Mouse (Mus musculus) hindbrain, embryonic 15.5 days (tissue): Measurements from ENCODE around the gene Pigl. TPM values are rescaled to one million over a fixed set of nuclear protein-coding genes. Genes with fewer than 3 reads are reported as not detected.
"Not testable (repeated sequence)": the region's sequence is repeated elsewhere in the genome, so short reads cannot be mapped to it uniquely, and the experiment has no call there.

ENCODE experiments used
- ATAC-seq: fragments of 200-750 bp; cut with Nextera tagmentation; 2 replicates; pipeline ENCODE4 v1.8.0; 2017; ENCODE audit warnings: low read depth, moderate number of reproducible peaks, moderate TSS enrichment; ENCODE audit not compliant: low FRiP score
- H3K27ac ChIP-seq: fragments of 300-500 bp; sonication (generic); replicated peaks from 2 replicates; pipeline ENCODE4 v1.5.1; 2015; ENCODE audit warnings: mild to moderate bottlenecking, inconsistent platforms
- H3K27me3 ChIP-seq: fragments of 300-500 bp; sonication (generic); 2 replicates; pipeline ENCODE4 v1.6.1; 2015; ENCODE audit warnings: control low read depth, inconsistent platforms
- H3K36me3 ChIP-seq: fragments of 300-500 bp; sonication (generic); 2 replicates; pipeline ENCODE4 v1.6.1; 2015; ENCODE audit warnings: control low read depth, inconsistent platforms
- H3K4me1 ChIP-seq: fragments of 300-500 bp; sonication (generic); replicated peaks from 2 replicates; pipeline ENCODE4 v1.6.1; 2015; ENCODE audit warnings: control low read depth, inconsistent platforms
- H3K4me2 ChIP-seq: fragments of 300-500 bp; sonication (generic); 2 replicates; pipeline ENCODE4 v1.6.1; 2015; ENCODE audit warnings: moderate library complexity, mild to moderate bottlenecking, inconsistent platforms
- H3K4me3 ChIP-seq: fragments of 300-500 bp; sonication (generic); 2 replicates; pipeline ENCODE4 v1.5.1; 2015; ENCODE audit warnings: mild to moderate bottlenecking, inconsistent platforms
- H3K9ac ChIP-seq: fragments of 300-500 bp; sonication (generic); 2 replicates; pipeline ENCODE4 v1.6.1; 2015; ENCODE audit warnings: inconsistent platforms
- H3K9me3 ChIP-seq: fragments of 300-500 bp; sonication (generic); 2 replicates; pipeline ENCODE4 v1.6.1; 2016; ENCODE audit warnings: control low read depth, inconsistent platforms
- WGBS: fragments of 180-500 bp; shearing (Covaris S2); methylation state at CpG from one replicate; pipeline ENCODE4 v1.1.7; 2015; 5-methylcytosine and 5-hydroxymethylcytosine counted together
- polyA plus RNA-seq: library from polyadenylated mRNA; unstranded; fragments of >200 nt; fragmentation: Nextera tagmentation; extraction: Ambion mirVana; gene quantifications from 2 replicates; pipeline ENCODE4 v1.2.1, GENCODE M21; 2015

Gene Pigl
- polyA plus RNA-seq, 1 experiment from 2014 or later: 11.0 TPM

- Histone ChIP-seq H3K4me2 (peak overlapping the region; percentile 83), H3K4me3 (peak overlapping the region; percentile 57), H3K27ac (peak overlapping the region; percentile 95), H3K4me1 (peaks cover 24% of the 10 kb centered on the region), H3K27me3 (no peaks in the 10 kb centered on the region), H3K9me3 (no peaks in the 10 kb centered on the region), H3K9ac (peak overlapping the region; percentile 93), H3K36me3 (no peaks in the 10 kb centered on the region)
- ATAC-seq: peak; percentile 81
- WGBS: under 1% methylated on average over 40 of the region's 42 CpGs
Observed at GRCm38 (mm10) chr11:62456483-62457172, 1.6 kb upstream of the Pigl start.

GRCm38 (mm10) chr11:62457241-62457890 is 894 bp upstream of the Pigl start:
- H3K4me1 ChIP-seq: peaks cover 24% of the 10 kb centered on the region
- no peaks in the 10 kb centered on the region for H3K27me3 ChIP-seq
- peak overlapping the region; percentile 93 for H3K9ac ChIP-seq
- 0% methylated on average over 64 of the region's 73 CpGs for WGBS
- H3K27ac ChIP-seq: peak overlapping the region; percentile 95
- no peaks in the 10 kb centered on the region for H3K36me3 ChIP-seq
- peak overlapping the region; percentile 83 for H3K4me2 ChIP-seq
- ATAC-seq: peak; percentile 94
- peak overlapping the region; percentile 57 for H3K4me3 ChIP-seq
- no peaks in the 10 kb centered on the region for H3K9me3 ChIP-seq

- peak overlapping the region; percentile 93 for H3K9ac ChIP-seq
- no peak; the same call in 1 of the 2 replicates for ATAC-seq
- H3K9me3 ChIP-seq: no peaks in the 10 kb centered on the region
- H3K4me2 ChIP-seq: peak overlapping the region; percentile 83
- peak overlapping the region; percentile 95 for H3K27ac ChIP-seq
- H3K36me3 ChIP-seq: no peaks in the 10 kb centered on the region
- peak overlapping the region; percentile 57 for H3K4me3 ChIP-seq
- peaks cover 24% of the 10 kb centered on the region for H3K4me1 ChIP-seq
- H3K27me3 ChIP-seq: no peaks in the 10 kb centered on the region
- WGBS: under 1% methylated on average over 18 of the region's 18 CpGs
Observed at GRCm38 (mm10) chr11:62457891-62458270, 379 bp upstream of the Pigl start.

GRCm38 (mm10) chr11:62458780-62459179 is 520 bp downstream of the Pigl start:
- Histone ChIP-seq H3K27ac (peak overlapping the region; percentile 95), H3K27me3 (no peaks in the 10 kb centered on the region), H3K9ac (peak overlapping the region; percentile 93), H3K9me3 (no peaks in the 10 kb centered on the region), H3K36me3 (no peaks in the 10 kb centered on the region), H3K4me2 (peak overlapping the region; percentile 83), H3K4me3 (peak overlapping the region; percentile 57), H3K4me1 (peaks cover 24% of the 10 kb centered on the region)
- 2% methylated on average over 9 of the region's 9 CpGs for WGBS
- ATAC-seq: no peak

- not testable (repeated sequence) for ATAC-seq, H3K9ac ChIP-seq, H3K27ac ChIP-seq, H3K4me3 ChIP-seq, H3K36me3 ChIP-seq, H3K27me3 ChIP-seq, H3K4me2 ChIP-seq, H3K9me3 ChIP-seq
- WGBS: 97% methylated on average over 1 of the region's 1 CpGs
- peaks cover 12% of the 10 kb centered on the region for H3K4me1 ChIP-seq
Observed at GRCm38 (mm10) chr11:62462529-62462928, 4.3 kb downstream of the Pigl start.

GRCm38 (mm10) chr11:62463225-62463915 is 5.1 kb downstream of the Pigl start:
- Histone ChIP-seq H3K4me3 (no peak overlapping the region), H3K9me3 (no peaks in the 10 kb centered on the region), H3K4me1 (peaks cover 12% of the 10 kb centered on the region), H3K36me3 (no peaks in the 10 kb centered on the region), H3K27ac (no peak overlapping the region), H3K27me3 (no peaks in the 10 kb centered on the region), H3K9ac (no peak overlapping the region), H3K4me2 (no peak overlapping the region)
- no peak for ATAC-seq
- 60% methylated on average over 2 of the region's 2 CpGs for WGBS

GRCm38 (mm10) chr11:62464696-62465095 is 6.4 kb downstream of the Pigl start:
- Histone ChIP-seq H3K27me3 (no peaks in the 10 kb centered on the region), H3K4me2 (no peak overlapping the region), H3K36me3 (no peaks in the 10 kb centered on the region), H3K4me1 (0 out of 2 replicates have a peak, but pooled peaks cover 3% of the 10 kb centered on the region), H3K4me3 (no peak overlapping the region), H3K9ac (no peak overlapping the region), H3K27ac (no peak overlapping the region), H3K9me3 (no peaks in the 10 kb centered on the region)
- WGBS: 91% methylated on average over 3 of the region's 3 CpGs
- ATAC-seq: no peak

- no peaks in the 10 kb centered on the region for H3K4me1 ChIP-seq
- no peaks in the 10 kb centered on the region for H3K36me3 ChIP-seq
- 93% methylated on average over 3 of the region's 3 CpGs for WGBS
- no peak overlapping the region for H3K9ac ChIP-seq
- ATAC-seq: no peak
- H3K27ac ChIP-seq: no peak overlapping the region
- no peaks in the 10 kb centered on the region for H3K27me3 ChIP-seq
- H3K4me2 ChIP-seq: no peak overlapping the region
- no peak overlapping the region for H3K4me3 ChIP-seq
- H3K9me3 ChIP-seq: no peaks in the 10 kb centered on the region
Observed at GRCm38 (mm10) chr11:62465849-62466248, 7.6 kb downstream of the Pigl start.

- H3K27ac ChIP-seq: no peak overlapping the region
- WGBS: 88% methylated on average over 3 of the region's 3 CpGs
- no peak overlapping the region for H3K4me2 ChIP-seq
- H3K9me3 ChIP-seq: no peaks in the 10 kb centered on the region
- ATAC-seq: no peak
- H3K4me3 ChIP-seq: no peak overlapping the region
- no peaks in the 10 kb centered on the region for H3K4me1 ChIP-seq
- H3K36me3 ChIP-seq: no peaks in the 10 kb centered on the region
- no peaks in the 10 kb centered on the region for H3K27me3 ChIP-seq
- H3K9ac ChIP-seq: no peak overlapping the region
Observed at GRCm38 (mm10) chr11:62466546-62466945, 8.3 kb downstream of the Pigl start.

GRCm38 (mm10) chr11:62467289-62467688 is 9.0 kb downstream of the Pigl start:
- not testable (repeated sequence) for H3K27ac ChIP-seq, H3K4me1 ChIP-seq, ATAC-seq, H3K4me3 ChIP-seq, H3K9me3 ChIP-seq, H3K27me3 ChIP-seq, H3K4me2 ChIP-seq, H3K36me3 ChIP-seq, H3K9ac ChIP-seq

GRCm38 (mm10) chr11:62470451-62470850 is 12.2 kb downstream of the Pigl start:
- WGBS: 93% methylated on average over 6 of the region's 6 CpGs

GRCm38 (mm10) chr11:62473516-62473915 is 15.3 kb downstream of the Pigl start:
- no peak overlapping the region for H3K4me2 ChIP-seq
- no peak overlapping the region for H3K9ac ChIP-seq
- H3K36me3 ChIP-seq: no peaks in the 10 kb centered on the region
- no peak for ATAC-seq
- H3K9me3 ChIP-seq: no peaks in the 10 kb centered on the region
- no peaks in the 10 kb centered on the region for H3K4me1 ChIP-seq
- H3K27ac ChIP-seq: no peak overlapping the region
- no peaks in the 10 kb centered on the region for H3K27me3 ChIP-seq
- H3K4me3 ChIP-seq: no peak overlapping the region
- WGBS: 92% methylated on average over 5 of the region's 5 CpGs

More at GRCm38 (mm10) chr11:62470451-62470850, 12.2 kb downstream of the Pigl start:
- ATAC-seq: no peak
- no peaks in the 10 kb centered on the region for H3K36me3 ChIP-seq
- H3K9ac ChIP-seq: no peak overlapping the region
- H3K27me3 ChIP-seq: no peaks in the 10 kb centered on the region
- H3K9me3 ChIP-seq: no peaks in the 10 kb centered on the region
- no peak overlapping the region for H3K4me3 ChIP-seq
- H3K27ac ChIP-seq: no peak overlapping the region
- H3K4me1 ChIP-seq: no peaks in the 10 kb centered on the region
- H3K4me2 ChIP-seq: no peak overlapping the region
